Mouse (Mus musculus): ENCODE results near the gene Ppp1r3g.
"Not testable (repeated sequence)": the region's sequence is repeated elsewhere in the genome, so short reads cannot be mapped to it uniquely, and the experiment has no call there.

The Ppp1r3g gene

GRCm38 (mm10) chr13:35958539-35958938 is at the start of gene Ppp1r3g:
Ppp1r3g (plus strand) TSS chr13:35958839.
- no peak for DNase-seq (ENCODE audit: low spot score)

DNA sequence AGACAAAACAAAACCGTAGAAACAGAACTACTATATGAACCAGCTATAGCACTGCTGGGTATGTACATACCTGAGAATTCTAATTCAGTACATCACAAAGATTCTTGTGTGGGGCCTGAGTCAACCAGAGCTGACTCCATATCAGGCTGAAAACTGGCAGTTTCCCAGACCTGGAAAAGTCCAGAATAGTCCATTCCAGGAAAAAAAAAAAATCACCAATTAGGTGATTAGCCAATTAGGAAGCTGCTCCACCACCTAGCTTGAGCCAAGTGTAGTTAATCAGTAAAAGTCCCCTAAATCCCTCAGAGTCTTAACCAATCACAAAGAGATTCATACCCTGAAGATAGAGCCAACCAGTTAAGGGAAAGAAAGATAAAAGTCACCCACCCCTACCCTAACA is 47.2 kb upstream of the Ppp1r3g start:
- DNase-seq (ENCODE audit: low spot score) = no peak

GRCm38 (mm10) chr13:35937991-35938390 is 20.6 kb upstream of the Ppp1r3g start:
- no peak for DNase-seq (ENCODE audit: low spot score)

DNA sequence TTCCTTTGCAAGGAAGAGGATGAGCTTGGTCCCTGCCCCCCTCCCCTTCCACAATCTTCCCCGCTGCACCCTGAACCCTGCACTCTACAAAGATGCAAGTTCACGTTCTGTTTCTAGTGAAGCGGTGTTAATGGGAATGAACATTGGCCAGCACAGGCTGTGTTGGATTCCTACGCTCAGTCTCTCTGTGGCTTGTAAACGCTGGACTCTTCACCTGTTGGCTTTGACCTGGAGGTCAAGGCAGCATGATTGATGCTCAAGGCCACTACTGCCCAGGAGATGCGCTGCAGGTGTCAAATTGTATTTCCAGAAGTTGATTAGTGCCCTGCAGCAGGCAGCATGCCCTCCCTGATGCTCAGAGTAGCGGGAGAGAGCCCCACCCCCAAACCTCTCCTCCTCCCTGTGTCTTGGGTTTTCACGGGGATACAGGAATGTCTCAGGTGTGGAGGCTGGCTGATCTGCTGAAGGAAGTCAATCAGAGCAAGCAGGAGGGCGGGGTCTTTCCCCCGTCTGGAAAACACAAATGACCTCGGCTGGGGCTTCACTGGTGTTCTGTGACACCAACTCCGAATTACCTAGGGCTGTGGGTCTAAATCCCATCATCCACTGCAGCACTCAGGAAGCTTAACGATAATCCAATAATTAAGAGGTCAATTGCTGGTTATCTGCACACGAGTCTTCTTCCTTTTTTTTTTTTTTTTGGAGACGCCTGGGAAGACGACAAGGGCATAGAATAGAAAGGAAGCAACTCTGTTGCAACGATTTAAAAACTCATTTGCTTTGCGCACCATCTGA is 18.6 kb upstream of the Ppp1r3g start:
- DNase-seq (ENCODE audit: low spot score) = no peak

DNA sequence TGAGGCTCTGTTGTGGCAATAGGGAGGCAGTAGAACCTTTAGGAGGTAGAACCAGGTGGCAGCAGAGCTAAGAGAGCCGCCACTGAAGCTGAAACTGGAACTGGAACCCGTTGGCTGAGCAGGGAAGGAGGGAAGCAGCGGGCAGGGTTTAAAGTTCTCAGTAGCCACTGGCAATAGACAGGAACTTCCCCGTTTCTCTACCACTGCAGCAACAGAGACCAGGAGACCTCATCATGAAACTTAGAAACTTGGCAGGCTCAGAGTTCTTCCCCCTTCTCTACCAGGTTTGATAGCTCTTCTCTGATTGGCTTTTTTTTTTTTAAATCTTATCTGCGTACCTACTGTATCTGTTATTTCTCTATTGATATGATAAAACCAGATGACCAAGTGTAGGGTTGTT is 17.7 kb upstream of the Ppp1r3g start:
- DNase-seq (ENCODE audit: low spot score) = no peak

- no peak for DNase-seq (ENCODE audit: low spot score)
Measured at GRCm38 (mm10) chr13:35946659-35947353, 11.8 kb upstream of the Ppp1r3g start.

GRCm38 (mm10) chr13:35947354-35948000 is 11.2 kb upstream of the Ppp1r3g start:
- peak; percentile 18 for DNase-seq (ENCODE audit: low spot score)

GRCm38 (mm10) chr13:35949814-35950455 is 8.7 kb upstream of the Ppp1r3g start:
- DNase-seq (ENCODE audit: low spot score) = no peak

- DNase-seq (ENCODE audit: low spot score) = no peak
Measured at GRCm38 (mm10) chr13:35959391-35960067, 890 bp downstream of the Ppp1r3g start.

DNA sequence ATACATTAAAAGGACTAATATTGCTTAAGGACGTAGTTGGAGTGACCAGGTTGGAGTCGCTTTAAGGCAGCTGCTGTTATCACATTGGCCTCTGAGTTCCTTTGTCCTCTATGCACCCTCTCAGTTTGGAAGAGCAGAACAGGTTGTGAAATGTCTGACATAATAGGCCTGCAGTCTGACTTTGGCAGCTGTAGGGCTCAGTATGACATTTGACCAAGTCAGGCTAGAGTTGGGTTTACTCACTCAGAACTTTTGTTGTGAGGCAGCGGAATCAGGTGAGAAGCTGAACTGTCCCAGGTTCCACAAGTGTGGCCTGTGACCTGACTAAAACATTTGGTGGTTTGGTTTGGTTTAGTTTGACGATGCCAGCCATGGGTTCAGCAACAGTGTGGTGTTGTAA is 4.9 kb downstream of the Ppp1r3g start:
- no peak for DNase-seq (ENCODE audit: low spot score)

GRCm38 (mm10) chr13:35967690-35968089 is 9.1 kb downstream of the Ppp1r3g start:
- DNase-seq (ENCODE audit: low spot score) = no peak

DNA sequence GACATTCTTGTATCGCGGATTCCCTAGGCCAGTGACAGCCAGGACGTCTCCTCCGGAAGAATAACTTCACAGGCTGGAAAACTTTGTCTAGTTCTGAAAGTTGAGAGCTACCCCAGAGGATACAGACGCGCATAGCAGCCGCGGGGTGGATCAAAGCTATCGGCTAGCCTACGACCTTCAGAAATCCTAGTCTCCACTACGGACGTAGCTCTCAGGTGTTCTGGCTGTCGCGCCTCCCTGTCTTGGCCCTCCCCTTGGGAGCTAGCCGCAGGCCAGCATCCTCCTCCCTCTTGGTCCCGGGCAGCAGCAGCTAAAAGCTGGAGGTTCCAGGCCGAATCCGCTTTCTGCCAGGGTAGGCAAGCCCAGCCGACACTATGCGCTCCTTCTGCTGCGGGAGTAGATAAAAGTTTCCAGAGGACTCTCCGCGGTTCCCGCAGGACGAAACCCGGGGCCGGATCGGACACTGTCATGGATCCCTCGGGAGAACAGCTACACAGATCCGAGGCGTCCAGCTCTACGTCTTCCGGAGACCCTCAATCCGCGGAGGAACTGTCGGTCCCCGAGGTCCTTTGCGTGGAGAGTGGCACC is 9.6 kb downstream of the Ppp1r3g start:
- DNase-seq (ENCODE audit: low spot score) = no peak

- DNase-seq (ENCODE audit: low spot score) = no peak
Measured at GRCm38 (mm10) chr13:35968719-35969430, 10.2 kb downstream of the Ppp1r3g start.

GRCm38 (mm10) chr13:35969431-35969721 is 10.7 kb downstream of the Ppp1r3g start:
- DNase-seq (ENCODE audit: low spot score) = no peak

DNA sequence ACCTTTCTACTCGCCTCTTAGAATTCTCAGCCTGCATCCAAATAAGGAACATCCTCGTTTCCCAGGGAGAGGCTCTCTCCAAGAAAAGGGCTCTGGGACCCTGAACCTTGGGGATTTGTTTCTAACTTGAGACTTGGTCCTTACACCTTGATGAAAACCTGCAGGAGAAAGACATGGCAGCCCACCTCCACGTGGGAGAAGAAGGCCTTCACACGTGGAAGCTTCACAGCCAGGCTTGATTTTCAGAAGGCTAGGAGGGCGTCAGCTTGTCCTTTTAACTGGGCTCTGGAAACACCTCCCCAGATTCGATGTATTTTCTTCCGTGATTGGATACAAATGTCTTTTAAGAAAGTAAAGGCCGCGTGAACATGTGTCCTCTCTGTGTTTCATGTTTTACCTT is 11.2 kb downstream of the Ppp1r3g start:
- no peak for DNase-seq (ENCODE audit: low spot score)

GRCm38 (mm10) chr13:35976912-35977311 is 18.3 kb downstream of the Ppp1r3g start:
- no peak for DNase-seq (ENCODE audit: low spot score)

- no peak for DNase-seq (ENCODE audit: low spot score)
Measured at GRCm38 (mm10) chr13:35980471-35980870, 21.8 kb downstream of the Ppp1r3g start.

DNA sequence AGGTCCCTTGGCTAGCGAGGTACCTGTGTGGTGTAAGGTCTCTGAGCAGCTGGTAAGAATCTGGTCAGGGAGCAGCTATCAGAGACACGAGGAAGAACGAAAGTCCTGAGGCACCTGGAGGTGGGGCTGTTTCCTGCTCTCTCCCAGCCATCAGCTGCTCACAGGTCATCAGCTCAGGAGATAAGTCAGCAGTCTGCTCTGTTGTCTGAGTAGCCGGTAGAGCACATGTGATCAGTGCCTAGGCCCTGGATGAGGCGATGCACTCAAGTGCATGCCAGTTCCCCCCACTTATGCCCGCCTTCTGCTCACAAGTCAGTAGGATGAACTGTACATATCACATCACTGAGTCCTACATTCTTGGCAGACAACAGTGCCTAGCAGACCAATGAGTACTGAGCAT is 24.3 kb downstream of the Ppp1r3g start:
- no peak for DNase-seq (ENCODE audit: low spot score)

DNA sequence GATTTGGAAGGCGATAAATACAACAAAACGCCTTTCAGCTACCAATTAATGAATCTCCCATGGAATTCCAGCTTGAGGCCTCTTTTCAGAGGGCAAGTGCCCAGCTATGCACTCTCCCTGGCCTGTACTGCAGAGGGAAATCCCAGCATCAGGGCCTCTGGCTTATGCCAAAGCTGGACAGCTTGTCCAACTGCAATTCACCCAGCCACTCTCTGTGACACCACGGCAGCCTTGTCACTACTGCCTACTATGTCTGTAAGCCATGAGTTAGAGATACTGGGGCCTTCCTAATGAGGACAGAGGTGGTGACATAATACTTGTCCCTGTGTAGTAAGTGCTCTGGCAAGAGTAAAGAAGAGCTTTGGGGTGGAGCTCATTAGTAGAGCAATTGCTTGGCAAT is 30.7 kb downstream of the Ppp1r3g start:
- DNase-seq (ENCODE audit: low spot score) = no peak

GRCm38 (mm10) chr13:35991185-35991584 is 32.5 kb downstream of the Ppp1r3g start:
- not testable (repeated sequence) for DNase-seq (ENCODE audit: low spot score)

DNA sequence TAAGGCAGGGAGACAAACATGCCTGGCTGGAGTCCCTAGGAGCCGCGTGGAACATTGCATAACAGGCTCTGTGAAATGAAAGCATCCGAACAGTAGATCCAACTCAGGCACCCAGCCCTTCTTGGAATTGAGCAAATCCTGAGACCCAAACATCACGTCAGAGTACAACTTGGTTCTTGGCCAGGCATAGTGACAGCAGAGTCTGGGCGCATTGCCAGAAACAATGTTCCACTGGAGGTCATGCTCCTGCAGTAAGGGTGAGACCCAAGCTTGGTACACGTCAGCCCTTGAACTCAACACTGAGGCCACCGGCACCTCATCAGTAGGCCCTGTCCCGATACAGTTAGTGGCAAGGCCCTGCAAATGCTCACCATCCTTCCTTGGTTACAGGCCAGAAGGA is 35.4 kb downstream of the Ppp1r3g start:
- peak; percentile 53 for DNase-seq (ENCODE audit: low spot score)

All from ovary, adult 18-20 months (tissue).